Mouse (Mus musculus) forebrain, postnatal 0 days (tissue): Measurements from ENCODE around the gene Lamb2. TPM values are rescaled to one million over a fixed set of nuclear protein-coding genes. Genes with fewer than 3 reads are reported as not detected.

Experiments used
- ATAC-seq: fragments of 200-750 bp; cut with Nextera tagmentation; 2 replicates; pipeline ENCODE4 v1.8.0; 2017; ENCODE audit warnings: mild to moderate bottlenecking, moderate library complexity
- DNase-seq: peaks from one replicate; pipeline ENCODE4 v3.0.0-alpha.2; 2015
- H3K27ac ChIP-seq: fragments of 300-500 bp; sonication (generic); 2 replicates; pipeline ENCODE4 v1.5.1; 2014; ENCODE audit warnings: low read depth, mild to moderate bottlenecking, antibody characterized with exemption, low read length, moderate library complexity, mixed read lengths
- H3K27me3 ChIP-seq: fragments of 300-500 bp; sonication (generic); 2 replicates; pipeline ENCODE4 v1.6.1; 2014; ENCODE audit warnings: mild to moderate bottlenecking, low read length, mixed read lengths; ENCODE audit not compliant: insufficient read depth
- H3K36me3 ChIP-seq: fragments of 300-500 bp; sonication (generic); 2 replicates; pipeline ENCODE4 v1.6.1; 2014; ENCODE audit warnings: mild to moderate bottlenecking, moderate library complexity; ENCODE audit not compliant: insufficient read depth
- H3K4me1 ChIP-seq: fragments of 300-500 bp; sonication (generic); 2 replicates; pipeline ENCODE4 v1.6.1; 2014; ENCODE audit warnings: antibody characterized with exemption; ENCODE audit not compliant: insufficient read depth
- H3K4me2 ChIP-seq: fragments of 300-500 bp; sonication (generic); 2 replicates; pipeline ENCODE4 v1.6.1; 2014; ENCODE audit warnings: low read depth, mild to moderate bottlenecking, moderate library complexity
- H3K4me3 ChIP-seq: fragments of 300-500 bp; sonication (generic); 2 replicates; pipeline ENCODE4 v1.5.1; 2014; ENCODE audit warnings: low read depth, low read length, mixed read lengths
- H3K9ac ChIP-seq: fragments of 300-500 bp; sonication (generic); 2 replicates; pipeline ENCODE4 v1.6.1; 2014; ENCODE audit warnings: mild to moderate bottlenecking
- H3K9me3 ChIP-seq: fragments of 300-500 bp; sonication (generic); 2 replicates; pipeline ENCODE4 v1.6.1; 2016; ENCODE audit warnings: low read length
- CTCF ChIP-seq: sonication (generic); IDR thresholded peaks from 2 replicates; pipeline ENCODE4 v1.5.1; 2016; ENCODE audit warnings: antibody characterized with exemption, control low read depth, low read depth
- whole genome bisulfite sequencing: fragments of 180-500 bp; shearing (Covaris S2); extraction: QIAGEN DNeasy Blood & Tissue Kit; methylation state at CpG from one replicate; pipeline ENCODE4 v1.1.7; 2014; 5-methylcytosine and 5-hydroxymethylcytosine counted together
- polyA plus RNA-seq: library from polyadenylated mRNA; unstranded; fragments of >200 nt; fragmentation: Nextera tagmentation; extraction: Ambion mirVana; gene quantifications from 2 replicates; pipeline ENCODE4 v1.2.1, GENCODE M21; 2015
- total RNA-seq: library from RNA; depleted of rRNA; stranded (reverse); fragments of >200 nt; gene quantifications from 2 replicates; pipeline ENCODE4 v1.2.3, GENCODE M21; 2014

Gene Lamb2
- total and polyA plus RNA-seq, 2 experiments from 2014 or later: 12.5 to 36.3 TPM

DNA sequence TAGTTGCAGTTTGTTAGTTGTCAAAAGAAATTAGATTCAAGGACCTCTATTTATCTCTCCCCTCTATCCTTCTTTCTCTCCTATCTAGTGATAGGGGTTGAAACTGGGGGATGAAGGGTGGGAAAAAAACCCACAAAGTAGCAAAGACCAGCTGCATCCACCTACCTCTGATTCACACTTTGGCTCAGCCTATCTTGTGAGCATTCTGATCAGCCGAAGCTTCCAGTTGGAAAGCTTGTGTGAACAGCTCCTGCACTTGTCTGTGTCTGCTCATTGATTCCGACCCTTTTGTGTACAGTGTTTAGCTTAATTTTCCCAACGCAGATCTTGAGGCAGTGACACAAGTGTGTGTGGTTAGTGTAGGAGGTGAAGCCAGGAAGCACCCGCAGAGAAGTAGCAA lies 26.1 kb upstream of the Lamb2 start:
- peak; percentile 14 for DNase-seq
- 54% methylated on average over 4 of the region's 4 CpGs for WGBS
- H3K4me2 ChIP-seq: peak overlapping the region; percentile 78
- H3K9me3 ChIP-seq: no peaks in the 10 kb centered on the region
- no peak for ATAC-seq
- H3K4me1 ChIP-seq: peaks cover 32% of the 10 kb centered on the region
- H3K36me3 ChIP-seq: 0 out of 2 replicates have a peak, but pooled peaks cover under 1% of the 10 kb centered on the region
- no peaks in the 10 kb centered on the region for H3K27me3 ChIP-seq
- H3K9ac ChIP-seq: 0 out of 2 replicates have a peak overlapping the region, but pooled peaks have one; percentile 18
- TF ChIP-seq CTCF: no peak
- H3K27ac ChIP-seq: peak overlapping the region; percentile 82
- no peak overlapping the region for H3K4me3 ChIP-seq

DNA sequence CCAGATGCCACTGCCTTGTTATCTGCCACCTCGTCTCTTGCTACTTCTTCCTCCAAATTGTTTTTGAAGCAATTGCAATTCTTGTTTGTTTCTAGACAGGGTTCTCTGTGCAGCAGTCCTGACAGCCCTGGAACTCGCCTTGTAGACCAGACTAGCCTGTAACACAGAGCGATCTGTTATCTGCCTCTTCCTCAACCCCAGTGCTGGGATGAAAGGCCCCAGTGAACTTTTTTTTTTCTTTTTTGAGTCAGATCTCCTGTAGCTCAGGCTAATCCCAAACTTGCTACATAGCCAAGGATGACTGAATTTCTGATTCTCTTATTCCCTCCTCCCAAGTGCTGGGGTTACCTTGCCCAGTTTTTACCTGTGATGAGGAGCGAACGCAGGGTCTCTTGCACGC lies 25.1 kb upstream of the Lamb2 start:
- H3K4me1 ChIP-seq: peaks cover 27% of the 10 kb centered on the region
- no peaks in the 10 kb centered on the region for H3K9me3 ChIP-seq
- ATAC-seq: no peak
- no peak for DNase-seq
- H3K36me3 ChIP-seq: no peaks in the 10 kb centered on the region
- H3K27ac ChIP-seq: no peak overlapping the region
- 87% methylated on average over 6 of the region's 6 CpGs for WGBS
- TF ChIP-seq CTCF: no peak
- H3K4me3 ChIP-seq: no peak overlapping the region
- H3K27me3 ChIP-seq: no peaks in the 10 kb centered on the region
- H3K4me2 ChIP-seq: no peak overlapping the region
- no peak overlapping the region for H3K9ac ChIP-seq

DNA sequence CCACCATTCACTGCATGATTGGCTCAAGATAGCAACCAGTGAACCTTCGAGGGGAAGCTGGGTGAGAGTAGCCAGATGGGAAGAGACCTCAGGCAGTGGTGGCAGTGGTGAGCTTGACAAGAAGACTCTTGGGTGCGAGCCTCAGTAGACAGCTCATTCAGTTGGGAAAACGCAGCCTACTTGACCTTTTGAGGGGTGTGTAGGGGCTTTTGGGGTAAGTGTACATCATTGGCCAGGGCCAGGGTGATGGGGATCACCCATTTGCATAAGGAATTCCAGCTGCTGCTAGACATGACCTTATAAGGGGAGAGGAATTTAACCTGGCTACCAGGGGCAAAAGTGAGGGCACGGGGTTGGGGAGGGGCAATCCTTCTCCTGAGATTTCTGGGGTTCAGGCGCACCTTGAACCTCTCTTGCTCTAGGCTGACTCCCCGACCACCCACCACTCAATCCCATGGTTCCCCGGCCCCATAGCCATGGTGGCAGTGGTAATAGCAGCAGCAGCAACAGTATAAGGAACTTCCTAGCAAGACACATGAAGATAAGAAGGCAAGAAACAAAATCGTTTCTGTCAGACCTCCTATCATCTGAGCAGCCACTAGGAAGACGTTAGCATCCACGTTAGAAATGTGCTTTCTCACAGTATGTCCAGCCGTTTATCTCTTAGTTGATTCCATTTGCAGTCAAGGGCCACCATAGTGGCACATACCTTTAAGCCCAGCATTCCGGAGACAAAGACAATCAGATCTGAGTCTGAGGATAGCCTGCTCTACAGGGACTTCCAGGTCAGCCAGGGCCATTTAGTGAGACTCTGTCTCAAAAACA lies 23.6 kb upstream of the Lamb2 start:
- Histone ChIP-seq H3K4me2 (no peak overlapping the region), H3K27me3 (no peaks in the 10 kb centered on the region), H3K9me3 (no peaks in the 10 kb centered on the region), H3K36me3 (no peaks in the 10 kb centered on the region), H3K4me3 (no peak overlapping the region), H3K9ac (no peak overlapping the region), H3K27ac (no peak overlapping the region), H3K4me1 (peaks cover 16% of the 10 kb centered on the region)
- DNase-seq: no peak
- TF ChIP-seq CTCF: no peak
- WGBS: 82% methylated on average over 12 of the region's 12 CpGs
- no peak for ATAC-seq

DNA sequence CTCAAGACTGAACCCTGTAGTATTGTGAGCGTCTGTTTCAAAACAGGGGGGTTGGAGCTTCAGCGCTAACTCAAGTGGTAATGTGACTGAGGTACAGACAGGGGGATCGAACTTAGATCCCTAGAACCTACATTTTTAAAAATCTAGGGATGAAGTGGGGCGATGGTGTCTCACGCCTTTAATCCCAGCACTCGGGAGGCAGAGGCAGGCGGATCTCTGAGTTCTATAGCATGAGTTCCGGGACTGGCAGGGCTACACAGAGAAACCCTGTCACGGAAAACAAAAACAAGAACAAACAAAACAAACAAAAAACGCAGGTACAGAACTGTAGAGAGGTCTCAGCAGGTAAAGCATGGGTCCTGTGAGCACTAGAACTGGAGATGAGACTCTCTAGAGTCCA lies 22.6 kb upstream of the Lamb2 start:
- Histone ChIP-seq H3K4me2 (no peak overlapping the region), H3K4me3 (no peak overlapping the region), H3K9me3 (no peaks in the 10 kb centered on the region), H3K36me3 (no peaks in the 10 kb centered on the region), H3K4me1 (peaks cover 12% of the 10 kb centered on the region; the same call in 1 of the 2 replicates), H3K27ac (no peak overlapping the region), H3K9ac (no peak overlapping the region), H3K27me3 (no peaks in the 10 kb centered on the region)
- ATAC-seq: no peak
- no peak for DNase-seq
- WGBS: 90% methylated on average over 10 of the region's 10 CpGs
- no peak for TF ChIP-seq CTCF

DNA sequence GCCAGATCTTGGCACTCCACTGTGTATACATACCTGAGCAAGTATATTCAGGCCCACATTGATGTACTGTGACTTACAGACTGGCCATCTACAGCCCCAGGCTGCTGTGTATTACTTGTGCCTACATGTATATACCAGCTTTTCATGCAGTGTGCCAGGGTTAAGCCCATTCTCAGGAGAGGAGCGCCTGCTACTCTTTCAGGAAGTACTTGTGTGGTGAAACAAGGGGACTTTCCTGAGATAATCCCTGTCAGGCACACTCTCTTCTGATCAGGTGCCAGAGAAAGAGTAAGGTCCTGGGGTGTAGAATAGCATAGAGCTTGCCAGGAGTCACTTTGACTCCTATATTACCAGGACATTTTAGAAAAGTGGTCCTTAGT lies 19.6 kb upstream of the Lamb2 start:
- no peaks in the 10 kb centered on the region for H3K9me3 ChIP-seq
- no peak for TF ChIP-seq CTCF
- ATAC-seq (no peak), DNase-seq (no peak)
- H3K4me1 ChIP-seq: 0 out of 2 replicates have a peak, but pooled peaks cover 8% of the 10 kb centered on the region
- peaks cover 21% of the 10 kb centered on the region for H3K36me3 ChIP-seq
- H3K27me3 ChIP-seq: no peaks in the 10 kb centered on the region
- H3K9ac ChIP-seq: peak overlapping the region; percentile 80; the same call in 1 of the 2 replicates
- peak overlapping the region; percentile 88 for H3K4me2 ChIP-seq
- WGBS: 87% methylated on average over 1 of the region's 1 CpGs
- H3K4me3 ChIP-seq: peak overlapping the region; percentile 79
- H3K27ac ChIP-seq: peak overlapping the region; percentile 76; the same call in 1 of the 2 replicates

DNA sequence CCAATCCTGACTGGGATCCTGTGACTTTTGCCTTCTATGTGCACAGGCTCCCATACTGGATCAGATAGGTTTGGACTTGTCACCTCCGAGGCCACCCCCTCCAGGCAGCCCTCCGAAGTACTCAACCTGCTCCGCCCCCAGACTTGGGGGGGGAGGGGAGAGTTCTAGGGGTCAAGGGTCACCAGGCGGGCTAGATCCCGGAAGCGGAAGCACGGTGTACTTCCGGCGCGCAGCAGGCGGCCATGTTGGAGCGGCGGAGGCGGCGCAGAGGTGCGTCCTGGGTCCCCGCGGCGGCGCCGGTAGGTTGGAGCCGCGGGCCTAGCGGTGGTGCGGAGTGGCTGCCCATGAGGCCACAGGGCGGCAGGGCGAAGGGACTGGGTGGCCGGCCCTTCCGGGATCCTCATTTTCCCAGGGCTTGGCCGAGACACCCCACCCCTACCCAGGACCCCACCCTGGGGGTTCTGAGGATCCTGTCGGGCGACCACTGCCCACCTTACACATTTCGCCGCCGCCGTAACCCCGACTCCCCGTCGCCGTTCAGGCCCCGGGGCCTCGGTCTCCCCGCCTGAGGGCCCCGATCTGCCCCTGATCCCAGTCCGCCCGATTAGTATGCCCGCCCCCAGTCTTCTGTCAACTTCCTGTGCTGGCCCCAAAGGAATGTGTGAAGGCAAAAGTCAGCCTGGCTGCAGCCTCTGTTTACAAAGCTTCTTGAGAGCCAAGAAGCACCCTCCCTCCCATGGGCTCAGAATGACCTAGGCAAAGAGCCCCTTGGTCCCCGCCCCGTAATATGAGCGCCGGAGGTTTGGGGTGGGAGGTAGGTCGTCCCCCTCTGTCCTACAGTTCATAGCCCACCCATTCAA lies 19.0 kb upstream of the Lamb2 start, which contains the start of gene Ccdc71:
Gene Ccdc71 (plus strand): TSS at position 209 of the 860 bp plus-strand sequence.
- Histone ChIP-seq H3K4me1 (0 out of 2 replicates have a peak, but pooled peaks cover 8% of the 10 kb centered on the region), H3K4me3 (peak within 1 kb of the TSS; percentile 79), H3K27ac (peak within 1 kb of the TSS; percentile 76), H3K9ac (peak within 1 kb of the TSS; percentile 80), H3K4me2 (peak within 1 kb of the TSS; percentile 88), H3K9me3 (no peaks in the 10 kb centered on the region), H3K36me3 (peaks cover 27% of the 10 kb centered on the region), H3K27me3 (no peaks in the 10 kb centered on the region)
- peak; percentile 92 for DNase-seq
- no peak for TF ChIP-seq CTCF
- WGBS: 3% methylated on average over 51 of the region's 52 CpGs
- ATAC-seq: peak; percentile 94
